Mouse (Mus musculus): Measurements from ENCODE around the gene Adamts15.

Adamts15 gene

GRCm38 (mm10) chr9:30922197-30922894 is at the start of gene Adamts15:
Adamts15 (minus strand) TSS chr9:30922452.
- no peak for DNase-seq (ENCODE audit: low read depth)

GRCm38 (mm10) chr9:30971967-30972366 is 49.7 kb upstream of the Adamts15 start:
- DNase-seq (ENCODE audit: low read depth) = no peak

GRCm38 (mm10) chr9:30970001-30970400 is 47.7 kb upstream of the Adamts15 start:
- DNase-seq (ENCODE audit: low read depth) = no peak

- no peak for DNase-seq (ENCODE audit: low read depth)
These were observed 45.9 kb upstream of the Adamts15 start for GRCm38 (mm10) chr9:30968130-30968529.

GRCm38 (mm10) chr9:30966881-30967280 is 44.6 kb upstream of the Adamts15 start:
- DNase-seq (ENCODE audit: low read depth) = no peak

GRCm38 (mm10) chr9:30964685-30965084 is 42.4 kb upstream of the Adamts15 start:
- no peak for DNase-seq (ENCODE audit: low read depth)

- DNase-seq (ENCODE audit: low read depth) = no peak
These were observed 41.5 kb upstream of the Adamts15 start for GRCm38 (mm10) chr9:30963780-30964179.

GRCm38 (mm10) chr9:30955246-30955645 is 33.0 kb upstream of the Adamts15 start:
- no peak for DNase-seq (ENCODE audit: low read depth)

GRCm38 (mm10) chr9:30953287-30953686 is 31.0 kb upstream of the Adamts15 start:
- peak; percentile 27 for DNase-seq (ENCODE audit: low read depth)

- no peak for DNase-seq (ENCODE audit: low read depth)
These were observed 29.2 kb upstream of the Adamts15 start for GRCm38 (mm10) chr9:30951461-30951860.

- DNase-seq (ENCODE audit: low read depth) = no peak
These were observed 28.3 kb upstream of the Adamts15 start for GRCm38 (mm10) chr9:30950592-30950991.

GRCm38 (mm10) chr9:30949971-30950370 is 27.7 kb upstream of the Adamts15 start:
- no peak for DNase-seq (ENCODE audit: low read depth)

- no peak for DNase-seq (ENCODE audit: low read depth)
These were observed 27.2 kb upstream of the Adamts15 start for GRCm38 (mm10) chr9:30949422-30949821.

GRCm38 (mm10) chr9:30945276-30945675 is 23.0 kb upstream of the Adamts15 start:
- no peak for DNase-seq (ENCODE audit: low read depth)

- no peak for DNase-seq (ENCODE audit: low read depth)
These were observed 22.0 kb upstream of the Adamts15 start for GRCm38 (mm10) chr9:30944234-30944633.

- DNase-seq (ENCODE audit: low read depth) = no peak
These were observed 21.1 kb upstream of the Adamts15 start for GRCm38 (mm10) chr9:30943341-30943740.

- no peak for DNase-seq (ENCODE audit: low read depth)
These were observed 20.5 kb upstream of the Adamts15 start, which contains the start of gene Adamts8 for GRCm38 (mm10) chr9:30942512-30943313. Adamts8 (plus strand) TSS chr9:30942562.

- peak; percentile 46 for DNase-seq (ENCODE audit: low read depth)
These were observed 18.1 kb upstream of the Adamts15 start for GRCm38 (mm10) chr9:30940328-30940727.

GRCm38 (mm10) chr9:30936674-30937438 is 14.6 kb upstream of the Adamts15 start:
- DNase-seq (ENCODE audit: low read depth) = peak; percentile 13

- DNase-seq (ENCODE audit: low read depth) = no peak
These were observed 12.6 kb upstream of the Adamts15 start for GRCm38 (mm10) chr9:30934827-30935226.

GRCm38 (mm10) chr9:30932346-30932745 is 10.1 kb upstream of the Adamts15 start:
- no peak for DNase-seq (ENCODE audit: low read depth)

- DNase-seq (ENCODE audit: low read depth) = no peak
These were observed 6.5 kb upstream of the Adamts15 start for GRCm38 (mm10) chr9:30928759-30929158.
